Mouse (Mus musculus) myocyte (in vitro differentiated cells): ENCODE measurements around the gene Usp29. TPM values are rescaled to one million over a fixed set of nuclear protein-coding genes. Genes with fewer than 3 reads are reported as not detected.
"Not testable (repeated sequence)": the region's sequence is repeated elsewhere in the genome, so short reads cannot be mapped to it uniquely, and the experiment has no call there.

Source experiments
- H3K27me3 ChIP-seq: one replicate; pipeline ENCODE4 v1.6.1; 2011; ENCODE audit not compliant: control insufficient read depth, insufficient read depth, insufficient read length
- H3K36me3 ChIP-seq: one replicate; pipeline ENCODE4 v1.6.1; 2011; ENCODE audit not compliant: control insufficient read depth, insufficient read depth
- H3K4me2 ChIP-seq: one replicate; pipeline ENCODE4 v1.6.1; 2011; ENCODE audit warnings: low read depth, control low read depth
- H3K4me3 ChIP-seq: one replicate; pipeline ENCODE4 v1.5.1; 2011; ENCODE audit warnings: mild to moderate bottlenecking, control low read depth, moderate library complexity
- H3K79me2 ChIP-seq: one replicate; pipeline ENCODE4 v1.6.1; 2011; ENCODE audit not compliant: control insufficient read depth, insufficient read depth
- H3ac ChIP-seq: one replicate; pipeline ENCODE4 v1.6.1; 2011; ENCODE audit not compliant: control insufficient read depth, insufficient read length
- CEBPB ChIP-seq: IDR thresholded peaks from 2 replicates; pipeline ENCODE4 v1.6.1; 2011; ENCODE audit warnings: mild to moderate bottlenecking, moderate library complexity; ENCODE audit not compliant: poor library complexity, insufficient read depth, severe bottlenecking
- E2F4 ChIP-seq: IDR thresholded peaks from one replicate; pipeline ENCODE4 v1.6.1; 2011; ENCODE audit warnings: mild to moderate bottlenecking, control low read depth, moderate library complexity; ENCODE audit not compliant: insufficient read depth
- MAX ChIP-seq: IDR thresholded peaks from one replicate; pipeline ENCODE4 v1.6.1; 2011; ENCODE audit warnings: low read depth, mild to moderate bottlenecking, control low read depth
- MYOD1 ChIP-seq, 3 experiments: IDR thresholded peaks; one replicate each; pipeline ENCODE4 v1.6.1; 2011; ENCODE audit warnings: control low read depth in 2 of 3, low read depth in 2 of 3, mild to moderate bottlenecking in 2 of 3, moderate library complexity in 1 of 3; ENCODE audit not compliant: insufficient read length in 2 of 3, control insufficient read depth in 1 of 3
- MYOG ChIP-seq, 3 experiments: IDR thresholded peaks; one replicate each; pipeline ENCODE4 v1.6.1; 2011; ENCODE audit warnings: control low read depth in 2 of 3, low read depth in 2 of 3, mild to moderate bottlenecking in 2 of 3; ENCODE audit not compliant: insufficient read length in 2 of 3, control insufficient read depth in 1 of 3, insufficient read depth in 1 of 3
- POLR2A ChIP-seq: IDR thresholded peaks from one replicate; pipeline ENCODE4 v1.6.1; 2011; ENCODE audit warnings: low read depth, mild to moderate bottlenecking, control low read depth, moderate library complexity; ENCODE audit not compliant: insufficient read length
- POLR2AphosphoS2 ChIP-seq: IDR thresholded peaks from one replicate; pipeline ENCODE4 v1.6.1; 2011; ENCODE audit warnings: low read depth, control low read depth; ENCODE audit not compliant: insufficient read length
- REST ChIP-seq: IDR thresholded peaks from one replicate; pipeline ENCODE4 v1.6.1; 2011; ENCODE audit warnings: mild to moderate bottlenecking, control low read depth, moderate library complexity; ENCODE audit not compliant: insufficient read depth, insufficient read length
- SRF ChIP-seq: IDR thresholded peaks from one replicate; pipeline ENCODE4 v1.6.1; 2011; ENCODE audit warnings: low read depth; ENCODE audit not compliant: control insufficient read depth, insufficient read length
- TCF12 ChIP-seq: IDR thresholded peaks from one replicate; pipeline ENCODE4 v1.6.1; 2011; ENCODE audit warnings: mild to moderate bottlenecking, control low read depth; ENCODE audit not compliant: poor library complexity, insufficient read depth, severe bottlenecking
- TCF3 ChIP-seq: IDR thresholded peaks from one replicate; pipeline ENCODE4 v1.6.1; 2011; ENCODE audit warnings: low read depth, control low read depth; ENCODE audit not compliant: insufficient read length
- USF1 ChIP-seq: IDR thresholded peaks from one replicate; pipeline ENCODE4 v1.6.1; 2011; ENCODE audit warnings: low read depth, mild to moderate bottlenecking, control low read depth, moderate library complexity
- polyA plus RNA-seq: library from polyadenylated mRNA; unstranded; fragments of >200 nt; fragmentation: generic; extraction: Trizol; gene quantifications from one replicate; pipeline ENCODE4 v1.2.1, GENCODE M21; 2012; ENCODE audit warnings: missing spikeins

The Usp29 gene
- polyA plus RNA-seq, 1 experiment = 1.1 TPM

- H3K4me3 ChIP-seq = no peak overlapping the region
- no peak overlapping the region for H3K4me2 ChIP-seq
- H3K27me3 ChIP-seq = no peaks in the 10 kb centered on the region
- H3ac ChIP-seq = no peak overlapping the region
- TF ChIP-seq SRF (no peak), REST (no peak), TCF3 (no peak), POLR2AphosphoS2 (no peak), E2F4 (no peak), MAX (no peak)
- no peaks in the 10 kb centered on the region for H3K36me3 ChIP-seq
- H3K79me2 ChIP-seq = no peaks in the 10 kb centered on the region
Observed at GRCm38 (mm10) chr7:6956576-6956975, 226.2 kb downstream of the Usp29 start.

DNA sequence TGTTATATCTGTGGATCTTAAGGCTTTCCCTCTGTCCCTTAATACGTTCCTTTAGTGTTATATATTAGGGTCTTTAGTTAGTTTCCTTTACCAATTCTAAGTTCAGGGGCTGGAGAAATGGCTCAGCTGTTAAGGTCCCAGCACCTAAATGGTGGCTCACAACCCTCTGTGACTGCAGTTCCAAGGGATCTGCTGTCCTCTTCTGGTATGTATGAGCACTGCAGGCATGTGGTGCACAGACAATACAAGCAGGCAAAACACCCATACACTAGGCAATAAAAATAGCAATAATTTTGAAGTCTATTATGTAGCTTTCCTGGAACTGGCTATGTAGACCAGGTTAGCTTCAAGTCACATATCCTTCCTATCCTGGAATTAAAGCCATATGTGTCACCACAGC is 228.2 kb downstream of the Usp29 start:
- H3K79me2 ChIP-seq = no peaks in the 10 kb centered on the region
- no peaks in the 10 kb centered on the region for H3K27me3 ChIP-seq
- no peak overlapping the region for H3ac ChIP-seq
- H3K36me3 ChIP-seq = no peaks in the 10 kb centered on the region
- H3K4me3 ChIP-seq = no peak overlapping the region
- no peak overlapping the region for H3K4me2 ChIP-seq
- TF ChIP-seq REST = no peak

DNA sequence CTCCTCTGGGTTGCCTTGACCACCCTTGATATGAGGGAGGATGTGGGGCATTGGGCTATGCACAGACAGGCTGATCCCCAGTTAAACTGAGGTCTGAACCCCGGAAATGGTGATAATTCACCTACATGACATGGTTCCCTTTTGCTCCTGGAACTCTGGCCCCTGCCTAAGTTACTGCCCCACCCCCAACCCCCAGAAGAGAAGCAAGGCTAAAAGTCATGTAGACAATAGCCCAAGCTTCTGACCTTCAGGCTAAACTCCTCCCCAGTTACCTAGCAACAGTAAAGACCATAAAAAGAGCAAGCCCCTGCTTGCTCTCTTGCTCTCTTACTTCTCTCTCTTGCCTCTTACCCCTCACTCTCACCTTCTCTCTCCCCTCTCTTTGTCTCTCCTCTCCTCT is 243.2 kb downstream of the Usp29 start:
- Histone ChIP-seq H3K36me3 (no peaks in the 10 kb centered on the region), H3K79me2 (no peaks in the 10 kb centered on the region), H3ac (no peak overlapping the region), H3K4me2 (no peak overlapping the region), H3K4me3 (no peak overlapping the region), H3K27me3 (no peaks in the 10 kb centered on the region)
- TF ChIP-seq CEBPB (no peak), E2F4 (no peak), TCF3 (no peak), POLR2AphosphoS2 (no peak), USF1 (no peak), MAX (no peak), POLR2A (no peak), REST (no peak), TCF12 (no peak), MYOD1 (IDR thresholded peaks at IDR 0.05; ENCODE audit: control insufficient read depth in 1 of 3, insufficient read length in 2 of 3, low read depth in 2 of 3) (no peak), SRF (no peak), MYOG (IDR thresholded peaks at IDR 0.05; ENCODE audit: control insufficient read depth in 1 of 3, insufficient read depth in 1 of 3, insufficient read length in 2 of 3, low read depth in 2 of 3) (no peak)

DNA sequence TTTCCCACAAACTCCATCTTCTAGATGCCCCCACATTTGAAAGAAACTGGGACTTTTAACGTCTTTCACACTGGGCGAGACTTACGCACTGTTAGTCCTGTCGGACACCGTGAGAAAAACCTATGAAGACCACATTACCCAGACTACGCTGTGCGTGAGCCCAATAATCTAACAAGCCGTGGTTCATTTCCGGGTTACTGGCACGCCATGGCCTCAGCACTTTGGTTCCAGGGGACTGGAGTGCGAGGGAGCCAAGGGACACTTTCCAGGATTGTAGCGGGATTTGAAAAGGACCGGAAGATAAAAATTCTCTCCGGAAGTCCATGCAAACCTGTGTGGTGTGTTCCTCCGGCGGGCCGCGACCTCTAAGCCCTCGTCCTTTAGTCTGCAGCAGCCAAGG is 246.5 kb downstream of the Usp29 start:
- no peaks in the 10 kb centered on the region for H3K36me3 ChIP-seq
- no peak overlapping the region for H3K4me2 ChIP-seq
- no peak overlapping the region for H3ac ChIP-seq
- no peaks in the 10 kb centered on the region for H3K27me3 ChIP-seq
- H3K79me2 ChIP-seq = no peaks in the 10 kb centered on the region
- no peak for TF ChIP-seq REST
- no peak for TF ChIP-seq TCF3
- TF ChIP-seq MAX = no peak
- TF ChIP-seq MYOD1 (IDR thresholded peaks at IDR 0.05; ENCODE audit: control insufficient read depth in 1 of 3, insufficient read length in 2 of 3, low read depth in 2 of 3) = no peak
- no peak for TF ChIP-seq E2F4
- TF ChIP-seq TCF12 = no peak
- TF ChIP-seq POLR2AphosphoS2 = no peak
- H3K4me3 ChIP-seq = no peak overlapping the region

- not testable (repeated sequence) for H3K4me3 ChIP-seq, H3K36me3 ChIP-seq, H3ac ChIP-seq, H3K4me2 ChIP-seq, H3K27me3 ChIP-seq, H3K79me2 ChIP-seq
Observed at GRCm38 (mm10) chr7:6995251-6995650, 264.9 kb downstream of the Usp29 start, which contains the start of gene Aurkc. Gene Aurkc (plus strand): TSS chr7:6995300.

GRCm38 (mm10) chr7:6998914-6999313 is 268.5 kb downstream of the Usp29 start:
- H3K4me3 ChIP-seq, H3K79me2 ChIP-seq, H3K36me3 ChIP-seq, H3K4me2 ChIP-seq, H3ac ChIP-seq, H3K27me3 ChIP-seq: not testable (repeated sequence)

DNA sequence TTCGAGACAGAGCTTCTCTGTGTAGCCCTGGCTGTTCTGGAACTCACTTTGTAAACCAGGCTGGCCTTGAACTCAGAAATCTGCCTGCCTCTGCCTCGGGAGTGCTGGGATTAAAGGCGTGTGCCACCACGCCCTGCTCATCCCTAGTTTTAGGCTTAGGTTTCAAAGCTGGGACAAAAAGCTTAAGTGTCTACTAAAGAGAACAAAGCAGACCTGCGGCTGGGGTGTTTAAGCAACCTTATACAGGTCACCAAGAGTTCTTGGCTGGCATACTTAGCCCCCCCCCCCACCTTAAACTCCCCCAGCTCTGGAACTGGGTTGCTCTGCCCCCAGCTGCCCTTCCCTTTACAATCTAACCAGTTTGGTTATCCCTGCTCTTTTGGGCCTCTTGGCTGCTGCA is 275.1 kb downstream of the Usp29 start:
- H3K79me2 ChIP-seq, H3K4me3 ChIP-seq, H3K4me2 ChIP-seq, H3K27me3 ChIP-seq, H3K36me3 ChIP-seq, H3ac ChIP-seq: not testable (repeated sequence)

Other genes with a start within 250 kb of the Usp29 start
- gene Olfr5, start 243.6 kb upstream of the Usp29 start, polyA plus RNA-seq = not detected
- not detected for gene Olfr1347, start 230.8 kb upstream of the Usp29 start, polyA plus RNA-seq
- not detected for gene Olfr1348, start 221.8 kb upstream of the Usp29 start, polyA plus RNA-seq
- gene Olfr1349, start 207.6 kb upstream of the Usp29 start, polyA plus RNA-seq = 0.06 TPM
- gene Olfr1350, start 165.7 kb upstream of the Usp29 start, polyA plus RNA-seq = not detected
- 2.0 TPM for gene Zim1, start 34.1 kb upstream of the Usp29 start, polyA plus RNA-seq
- 39.2 TPM for gene Peg3, start 147 bp upstream of the Usp29 start, polyA plus RNA-seq